Mouse (Mus musculus) lung, adult 18-20 months (tissue): Measurements from ENCODE around the gene Txnrd3.

Source experiments
- DNase-seq, 2 experiments: peaks; one replicate each; pipeline ENCODE4 v3.0.0; 2022; ENCODE audit warnings: mixed read lengths in 2 of 2

Gene Txnrd3

GRCm38 (mm10) chr6:89658342-89658741 is 14.6 kb downstream of the Txnrd3 start:
- no peak for DNase-seq

- DNase-seq, result no peak
These were observed 15.1 kb downstream of the Txnrd3 start for GRCm38 (mm10) chr6:89658931-89659330.

GRCm38 (mm10) chr6:89659692-89660423 is 16.1 kb downstream of the Txnrd3 start:
- DNase-seq, result peak; percentile 70 to 82

- no peak for DNase-seq
These were observed 16.7 kb downstream of the Txnrd3 start for GRCm38 (mm10) chr6:89660490-89660889.

- peak; percentile 13 to 39 for DNase-seq
These were observed 18.7 kb downstream of the Txnrd3 start for GRCm38 (mm10) chr6:89662521-89662920.

GRCm38 (mm10) chr6:89665155-89665554 is 21.4 kb downstream of the Txnrd3 start:
- peak in 1 of 2 experiments; percentile 44 for DNase-seq

- no peak for DNase-seq
These were observed 21.9 kb downstream of the Txnrd3 start for GRCm38 (mm10) chr6:89665667-89666066.

- no peak for DNase-seq
These were observed 23.2 kb downstream of the Txnrd3 start for GRCm38 (mm10) chr6:89666976-89667375.

- no peak for DNase-seq
These were observed 25.8 kb downstream of the Txnrd3 start for GRCm38 (mm10) chr6:89669556-89669955.

GRCm38 (mm10) chr6:89671431-89671830 is 27.6 kb downstream of the Txnrd3 start:
- DNase-seq, result no peak

GRCm38 (mm10) chr6:89672641-89673040 is 28.9 kb downstream of the Txnrd3 start:
- DNase-seq, result no peak

GRCm38 (mm10) chr6:89673135-89673780 is 29.5 kb downstream of the Txnrd3 start:
- DNase-seq, result no peak

- no peak for DNase-seq
These were observed 34.7 kb downstream of the Txnrd3 start for GRCm38 (mm10) chr6:89678522-89678921.

GRCm38 (mm10) chr6:89679291-89679835 is 35.6 kb downstream of the Txnrd3 start:
- DNase-seq, result peak; percentile 47 to 50

GRCm38 (mm10) chr6:89680155-89680554 is 36.4 kb downstream of the Txnrd3 start:
- peak; percentile 72 to 77 for DNase-seq

- DNase-seq, result no peak
These were observed 40.4 kb downstream of the Txnrd3 start for GRCm38 (mm10) chr6:89684231-89684630.

GRCm38 (mm10) chr6:89687100-89687499 is 43.3 kb downstream of the Txnrd3 start:
- DNase-seq, result no peak

GRCm38 (mm10) chr6:89706624-89707023 is 62.8 kb downstream of the Txnrd3 start:
- DNase-seq, result no peak

- no peak for DNase-seq
These were observed 63.5 kb downstream of the Txnrd3 start, which contains the start of gene Vmn1r40 for GRCm38 (mm10) chr6:89707240-89707639. Gene Vmn1r40, plus strand, starts transcription at chr6:89707540.

GRCm38 (mm10) chr6:89718051-89718450 is 74.3 kb downstream of the Txnrd3 start:
- no peak for DNase-seq
